Mouse (Mus musculus) splenic B cell, adult 2 months (primary cell): ENCODE results near the gene Mpo.

Experiments
- DNase-seq: peaks from one replicate; pipeline ENCODE4 v3.0.0-alpha.2; 2011; ENCODE audit warnings: low read depth, low spot score
- H3K27me3 ChIP-seq: 2 replicates; pipeline ENCODE4 v1.6.1; 2012; ENCODE audit warnings: mild to moderate bottlenecking, low read length, moderate library complexity, mixed read lengths; ENCODE audit not compliant: control insufficient read depth, poor library complexity, insufficient read depth, severe bottlenecking
- H3K36me3 ChIP-seq: 2 replicates; pipeline ENCODE4 v1.6.1; 2012; ENCODE audit warnings: mild to moderate bottlenecking, low read length, moderate library complexity, mixed read lengths; ENCODE audit not compliant: control insufficient read depth, poor library complexity, insufficient read depth, severe bottlenecking

Gene Mpo

DNA sequence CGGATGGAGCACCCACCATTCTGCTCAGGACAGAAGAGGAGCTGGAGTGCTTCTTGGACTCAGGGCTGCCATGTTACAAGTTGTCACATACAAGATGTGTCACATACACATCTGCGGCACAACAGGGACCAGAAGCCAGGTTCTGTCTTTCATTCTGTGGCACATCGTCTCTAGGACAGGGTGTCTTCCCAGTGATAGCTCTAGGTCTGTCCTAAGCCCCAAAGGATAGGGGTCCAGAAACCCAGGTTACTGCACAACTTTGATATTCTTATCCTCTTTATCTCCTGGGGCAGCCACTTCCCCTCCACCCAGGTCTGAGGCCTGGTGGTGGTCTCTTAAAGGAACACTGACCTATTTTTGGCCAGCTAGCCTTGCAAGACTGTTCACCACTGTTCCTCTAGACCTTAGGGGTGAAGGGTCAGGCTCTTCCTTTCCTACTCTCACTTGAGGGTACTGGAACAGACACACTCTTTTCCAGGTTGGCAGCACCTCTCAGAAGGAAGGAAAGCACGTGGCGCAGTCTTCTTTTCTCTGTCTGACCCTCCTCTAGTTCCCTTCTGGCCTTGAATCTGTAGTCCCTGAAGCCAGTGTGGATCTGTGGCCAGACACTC is 39.4 kb upstream of the Mpo start:
- DNase-seq: peak; percentile 40
- peaks cover 27% of the 10 kb centered on the region for H3K36me3 ChIP-seq
- no peaks in the 10 kb centered on the region for H3K27me3 ChIP-seq

DNA sequence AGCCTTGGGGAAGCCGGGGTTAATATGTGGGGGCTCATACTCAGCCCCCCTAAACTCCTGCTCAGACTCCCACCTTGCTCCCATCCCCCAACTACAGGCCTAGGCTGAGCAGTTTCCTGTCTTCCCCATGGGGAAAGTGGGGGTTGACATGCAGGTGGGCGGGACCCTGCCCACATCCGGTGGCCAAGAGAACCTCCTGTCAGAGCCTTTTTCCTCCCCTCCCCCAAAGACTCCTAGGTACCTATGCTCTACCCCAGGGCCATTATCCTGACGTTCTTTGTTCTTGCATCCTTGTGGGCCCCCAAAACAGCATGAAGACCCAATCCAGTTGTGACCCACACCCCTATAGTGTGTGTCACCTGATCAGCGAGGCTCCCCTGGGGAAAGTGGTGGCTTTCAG is 38.8 kb upstream of the Mpo start:
- peak; percentile 93 for DNase-seq
- H3K27me3 ChIP-seq: no peaks in the 10 kb centered on the region
- peaks cover 27% of the 10 kb centered on the region for H3K36me3 ChIP-seq

DNA sequence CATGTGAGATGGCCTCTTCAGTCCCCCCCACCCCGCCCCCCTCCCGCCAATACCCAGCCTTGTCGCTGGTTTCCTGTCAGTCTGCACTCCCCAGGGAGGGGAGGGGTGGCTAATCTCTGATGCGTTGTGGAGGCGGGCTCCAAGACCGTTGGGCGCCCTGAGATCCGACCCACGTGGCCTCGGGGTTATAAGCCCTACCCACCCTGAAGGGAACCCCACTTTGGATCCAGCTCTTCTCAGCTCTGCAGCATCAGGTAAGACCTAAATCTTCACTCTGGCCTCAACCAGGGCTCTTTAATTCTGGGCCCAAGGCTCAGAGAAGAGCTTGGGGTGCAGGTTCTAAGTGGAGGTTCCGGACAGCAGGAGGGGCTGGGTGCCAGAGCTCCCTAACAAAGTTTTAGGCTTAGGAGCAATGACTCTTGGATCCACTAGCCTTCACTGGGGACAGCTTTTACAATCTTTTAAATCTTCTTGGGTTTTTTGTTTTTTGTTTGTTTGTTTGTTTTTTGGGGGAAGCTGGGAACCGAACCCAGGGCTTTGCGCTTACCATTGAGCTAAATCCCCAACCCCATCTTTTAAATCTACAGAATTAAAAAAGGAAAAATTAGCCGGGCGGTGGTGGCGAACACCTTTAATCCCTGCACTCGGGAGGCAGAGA is 37.9 kb upstream of the Mpo start:
- Histone ChIP-seq H3K27me3 (no peaks in the 10 kb centered on the region), H3K36me3 (peaks cover 27% of the 10 kb centered on the region)
- DNase-seq: peak; percentile 100

DNA sequence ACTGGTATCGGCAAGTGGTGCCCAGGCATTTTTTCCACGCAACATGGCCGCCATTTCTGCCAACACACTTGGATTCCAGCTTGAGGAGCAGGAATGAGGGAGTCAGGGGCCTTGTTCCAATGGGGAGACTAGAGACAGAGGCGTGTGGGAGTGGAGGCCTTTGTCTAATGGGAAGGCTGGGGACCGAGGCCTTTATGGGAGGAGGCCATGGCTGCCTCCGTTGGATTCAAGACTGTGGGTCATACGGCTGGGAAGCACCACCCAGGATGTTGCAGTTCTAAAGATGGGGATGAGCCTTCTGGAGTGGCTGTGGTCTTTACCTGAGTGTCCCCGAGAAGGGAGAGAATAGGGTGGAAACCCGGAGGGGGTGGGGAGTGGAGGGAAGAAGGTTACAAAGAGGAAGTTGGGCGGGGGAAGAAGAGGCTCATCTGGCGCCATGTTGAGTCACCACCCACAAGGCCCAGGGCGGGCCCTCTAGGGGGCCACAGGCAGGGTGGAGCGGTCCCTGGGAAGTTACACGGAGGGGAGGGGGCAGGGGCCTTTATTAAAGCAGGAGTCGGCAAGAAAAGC is 37.0 kb upstream of the Mpo start:
- Histone ChIP-seq H3K36me3 (peaks cover 27% of the 10 kb centered on the region), H3K27me3 (no peaks in the 10 kb centered on the region)
- peak; percentile 84 for DNase-seq

DNA sequence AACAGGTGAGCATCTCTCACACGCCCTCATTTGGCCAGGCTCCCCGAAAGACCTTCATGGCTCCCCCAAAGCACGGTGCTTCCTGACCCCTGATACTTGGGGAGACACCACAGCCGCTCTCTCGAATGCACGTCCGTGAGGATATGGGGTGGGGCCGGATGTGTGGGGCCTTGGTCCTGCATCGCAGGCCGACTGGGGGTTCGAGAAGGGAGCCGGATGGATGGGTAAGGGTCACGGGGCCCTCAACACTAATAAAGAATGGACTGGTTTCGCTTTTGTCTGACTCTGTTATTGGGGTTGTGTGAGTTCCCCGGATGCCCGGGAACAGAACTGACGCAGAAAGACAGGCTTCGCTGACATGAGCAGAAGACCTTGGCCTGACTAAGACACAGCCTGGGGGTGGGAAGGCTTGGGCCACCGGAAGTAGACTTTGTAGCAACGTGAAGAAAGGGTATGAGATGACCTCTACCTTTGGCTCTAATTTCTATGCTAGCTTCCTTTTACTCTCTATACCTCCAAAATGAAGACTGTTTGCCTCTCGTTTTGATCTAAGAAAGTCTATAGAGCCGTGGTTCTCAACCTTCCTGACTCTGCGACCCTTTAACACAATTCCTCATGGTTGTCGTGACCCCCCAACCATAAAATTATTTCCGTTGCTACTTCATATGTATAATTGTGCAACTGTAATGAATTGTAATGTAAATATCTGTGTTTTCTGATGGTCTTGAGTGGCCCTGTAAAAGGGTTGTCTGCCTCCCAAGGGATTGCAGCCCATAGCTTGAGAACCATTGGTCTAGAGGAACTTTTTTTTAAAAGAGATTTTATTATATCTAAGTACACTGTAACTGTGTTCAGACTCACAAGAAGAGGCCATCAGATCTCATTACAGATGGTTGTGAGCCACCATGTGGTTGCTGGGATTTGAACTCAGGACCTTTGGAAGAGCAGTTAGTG is 36.1 kb upstream of the Mpo start:
- DNase-seq: peak; percentile 75

DNA sequence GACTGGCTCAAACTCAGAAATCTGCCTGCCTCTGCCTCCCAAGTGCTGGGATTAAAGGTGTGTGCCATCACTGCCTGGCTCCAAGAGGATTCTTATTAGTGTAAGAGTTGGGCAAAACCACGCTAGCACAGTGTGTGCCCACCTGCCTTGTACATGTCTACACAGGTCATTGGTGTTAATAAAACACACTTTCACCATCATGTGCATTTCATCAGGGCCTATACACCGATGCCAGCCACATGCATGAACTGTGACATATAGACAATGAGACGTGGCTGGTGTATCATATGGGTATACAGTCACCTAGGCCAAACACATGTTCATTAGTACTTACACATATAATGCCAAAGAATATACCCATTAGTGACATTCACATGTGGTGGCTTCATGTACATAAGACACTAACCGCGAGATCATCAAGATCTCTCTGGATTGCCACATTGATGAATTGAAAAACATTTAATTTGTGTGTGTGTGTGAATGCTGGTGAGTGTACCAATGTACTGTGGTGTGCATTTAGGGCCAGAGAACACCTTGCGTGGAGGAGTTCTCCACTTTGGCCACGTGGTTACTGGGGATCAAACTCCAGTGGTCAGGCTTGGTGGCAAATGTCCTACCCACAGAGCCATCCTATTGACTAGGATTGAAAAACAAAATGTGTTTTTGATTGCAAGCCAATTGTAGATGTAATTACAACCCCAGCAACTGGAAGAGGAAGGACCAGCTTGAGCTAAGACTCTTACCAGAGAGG is 35.0 kb upstream of the Mpo start:
- no peaks in the 10 kb centered on the region for H3K27me3 ChIP-seq
- DNase-seq: peak; percentile 66
- peaks cover 27% of the 10 kb centered on the region for H3K36me3 ChIP-seq

More for the DNA sequence above, 36.1 kb upstream of the Mpo start:
- Histone ChIP-seq H3K27me3 (no peaks in the 10 kb centered on the region), H3K36me3 (peaks cover 27% of the 10 kb centered on the region)

DNA sequence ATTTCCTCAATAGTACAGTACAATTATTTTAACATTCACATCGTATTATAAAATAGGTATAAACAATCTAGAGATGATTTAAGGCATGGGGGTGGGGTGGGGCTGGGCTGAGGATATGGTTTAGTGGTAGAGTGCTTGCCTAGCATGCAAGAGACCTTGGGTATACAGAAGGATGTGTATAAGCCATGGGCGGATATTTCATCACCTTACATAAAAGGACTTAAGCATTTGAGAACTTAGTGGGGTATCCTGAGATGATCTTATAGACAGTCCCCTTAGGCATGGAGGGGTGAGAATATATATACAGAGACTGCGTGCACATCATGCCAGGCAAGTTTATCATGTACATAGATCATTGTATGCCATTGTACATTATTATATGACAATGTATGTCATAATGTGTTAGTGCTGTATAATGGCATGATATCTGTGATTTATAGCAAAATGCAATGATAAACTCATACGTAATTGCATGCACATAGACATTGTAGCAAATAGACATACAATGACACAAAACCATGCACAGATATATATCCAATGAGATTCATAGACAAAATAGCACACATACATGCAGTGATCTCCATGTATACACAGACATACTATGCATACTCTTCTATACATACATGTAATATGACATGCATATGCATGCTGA is 34.3 kb upstream of the Mpo start:
- peaks cover 27% of the 10 kb centered on the region for H3K36me3 ChIP-seq
- no peaks in the 10 kb centered on the region for H3K27me3 ChIP-seq
- DNase-seq: peak; percentile 66

DNA sequence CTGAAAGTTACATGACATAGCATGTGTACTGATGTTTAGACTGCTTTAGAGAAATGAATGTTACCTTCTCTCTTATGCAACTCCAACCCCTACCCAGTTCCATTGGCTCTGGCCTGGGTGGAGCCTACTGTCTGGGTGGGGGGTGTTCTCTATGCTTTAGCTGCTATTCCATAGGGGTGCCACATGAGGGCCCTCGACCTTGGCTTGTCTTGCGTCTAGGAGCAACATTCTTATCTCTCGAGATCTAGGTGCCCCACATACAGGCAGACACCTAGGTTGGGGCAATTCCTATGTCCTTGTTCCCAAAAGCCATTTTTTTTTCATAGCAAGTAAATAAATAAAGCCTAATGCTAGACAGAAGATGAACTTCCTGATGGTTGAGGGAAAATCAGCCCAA is 33.8 kb upstream of the Mpo start:
- H3K27me3 ChIP-seq: no peaks in the 10 kb centered on the region; the same call in 1 of the 2 replicates
- H3K36me3 ChIP-seq: peaks cover 27% of the 10 kb centered on the region
- peak; percentile 86 for DNase-seq

DNA sequence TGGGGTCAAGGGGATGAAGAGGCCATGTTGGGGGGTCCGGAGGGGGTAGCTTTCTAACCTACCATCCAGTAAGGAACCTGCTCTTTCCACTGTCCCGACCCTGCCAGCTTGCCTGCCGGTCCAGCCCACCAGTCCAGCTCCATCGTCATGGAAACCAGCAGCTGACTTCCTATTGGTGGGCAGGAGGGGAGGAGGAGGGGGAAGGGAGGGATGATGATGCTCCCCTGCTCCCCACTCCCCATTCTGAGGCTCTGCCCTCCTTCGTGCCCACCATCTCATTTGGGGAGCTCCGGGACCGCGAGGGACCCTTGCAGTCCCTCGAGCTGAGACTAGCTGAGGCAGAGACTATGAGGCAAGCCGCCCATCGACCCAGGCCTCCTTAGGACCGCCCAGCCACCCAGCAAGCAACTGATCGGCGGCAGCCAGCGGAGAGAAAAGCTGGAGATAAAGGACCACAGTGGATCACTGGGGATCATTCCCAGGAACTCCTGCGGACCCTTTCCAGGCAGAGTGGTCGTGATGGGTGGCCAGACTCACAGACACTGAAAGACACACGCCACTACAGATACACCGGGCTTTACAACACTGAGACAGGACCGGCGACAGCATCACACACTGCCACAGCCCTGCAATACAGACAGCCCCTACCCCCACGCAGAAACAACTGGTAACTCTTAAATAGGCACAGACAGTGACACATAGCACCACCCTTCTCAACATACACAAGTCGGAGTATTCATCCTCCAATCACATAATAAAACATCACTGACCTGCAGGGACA is 32.9 kb upstream of the Mpo start, which contains the start of gene Tspoap1:
Gene Tspoap1 (plus strand): TSS at position 241 of the 781 bp plus-strand sequence.
- Histone ChIP-seq H3K36me3 (peaks cover 27% of the 10 kb centered on the region), H3K27me3 (no peaks in the 10 kb centered on the region; the same call in 1 of the 2 replicates)
- DNase-seq: peak; percentile 74

DNA sequence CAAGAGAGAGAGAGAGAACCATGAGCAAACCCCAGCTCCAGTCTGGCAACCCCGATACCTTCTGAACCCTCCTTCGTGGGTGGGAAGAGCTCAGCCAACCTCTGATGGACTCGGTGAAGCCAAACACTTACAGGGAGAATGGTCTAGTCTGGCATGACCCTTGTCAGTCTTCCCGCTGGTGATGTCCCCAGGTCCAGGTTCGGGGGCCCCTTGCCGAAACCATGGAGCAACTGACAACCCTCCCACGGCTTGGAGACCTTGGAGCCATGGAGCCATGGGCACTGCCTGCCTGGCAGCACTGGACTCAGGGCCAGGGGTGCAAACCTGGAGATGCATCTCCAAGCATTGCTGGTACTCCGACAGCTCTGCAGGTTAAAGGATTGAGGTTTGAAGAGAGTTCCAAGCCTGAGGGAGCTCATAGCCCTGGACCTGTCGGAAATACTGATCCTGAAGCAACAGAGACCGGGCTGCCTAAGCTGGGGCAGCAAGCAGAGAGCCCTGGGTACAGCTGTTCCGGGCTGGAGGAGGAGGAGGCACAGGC is 32.1 kb upstream of the Mpo start:
- no peaks in the 10 kb centered on the region; the same call in 1 of the 2 replicates for H3K27me3 ChIP-seq
- peak; percentile 46 for DNase-seq
- peaks cover 20% of the 10 kb centered on the region for H3K36me3 ChIP-seq

DNA sequence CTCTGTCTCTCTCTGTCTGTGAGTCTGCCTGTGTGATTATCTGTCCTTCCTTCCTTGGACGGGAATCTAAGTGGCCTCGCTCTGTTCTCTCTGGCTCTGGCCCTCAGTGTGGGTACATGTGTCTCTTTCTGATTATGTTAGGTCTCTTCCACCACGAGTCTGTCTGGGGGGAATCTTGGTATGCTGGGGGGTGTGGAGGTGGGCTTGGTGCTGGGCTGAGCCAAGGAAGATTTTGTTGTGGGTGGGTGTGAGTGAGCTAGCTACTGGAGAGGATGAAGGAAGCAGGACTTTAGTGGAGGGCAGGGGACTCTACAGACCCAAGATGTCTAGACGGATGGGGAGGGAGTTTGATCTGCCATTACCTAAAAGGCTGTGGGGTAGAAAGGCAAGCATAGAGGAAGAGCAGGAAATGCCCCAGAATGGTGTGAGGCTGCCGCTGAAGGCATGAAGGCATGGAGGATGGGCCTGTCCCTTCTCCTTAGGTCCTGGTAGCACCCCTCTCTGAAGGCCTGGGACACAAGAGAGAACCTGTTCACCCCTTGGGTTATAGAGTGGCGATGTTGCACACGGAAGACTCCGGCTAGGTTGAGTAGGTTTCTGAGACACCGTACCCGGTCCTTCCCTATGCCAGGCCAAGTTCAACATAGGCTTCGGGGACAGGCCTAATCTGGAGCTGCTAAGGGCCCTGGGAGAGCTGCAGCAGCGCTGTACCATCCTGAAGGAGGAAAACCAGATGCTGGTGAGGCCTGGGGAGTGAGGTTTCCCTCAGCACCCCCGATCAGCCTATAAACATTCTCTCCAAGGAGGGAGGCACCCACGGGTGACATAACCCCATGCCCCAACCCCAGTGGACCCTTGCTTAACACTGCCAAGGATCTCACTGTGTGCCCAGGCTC is 31.3 kb upstream of the Mpo start:
- H3K36me3 ChIP-seq: peaks cover 12% of the 10 kb centered on the region
- no peak for DNase-seq
- no peaks in the 10 kb centered on the region; the same call in 1 of the 2 replicates for H3K27me3 ChIP-seq

DNA sequence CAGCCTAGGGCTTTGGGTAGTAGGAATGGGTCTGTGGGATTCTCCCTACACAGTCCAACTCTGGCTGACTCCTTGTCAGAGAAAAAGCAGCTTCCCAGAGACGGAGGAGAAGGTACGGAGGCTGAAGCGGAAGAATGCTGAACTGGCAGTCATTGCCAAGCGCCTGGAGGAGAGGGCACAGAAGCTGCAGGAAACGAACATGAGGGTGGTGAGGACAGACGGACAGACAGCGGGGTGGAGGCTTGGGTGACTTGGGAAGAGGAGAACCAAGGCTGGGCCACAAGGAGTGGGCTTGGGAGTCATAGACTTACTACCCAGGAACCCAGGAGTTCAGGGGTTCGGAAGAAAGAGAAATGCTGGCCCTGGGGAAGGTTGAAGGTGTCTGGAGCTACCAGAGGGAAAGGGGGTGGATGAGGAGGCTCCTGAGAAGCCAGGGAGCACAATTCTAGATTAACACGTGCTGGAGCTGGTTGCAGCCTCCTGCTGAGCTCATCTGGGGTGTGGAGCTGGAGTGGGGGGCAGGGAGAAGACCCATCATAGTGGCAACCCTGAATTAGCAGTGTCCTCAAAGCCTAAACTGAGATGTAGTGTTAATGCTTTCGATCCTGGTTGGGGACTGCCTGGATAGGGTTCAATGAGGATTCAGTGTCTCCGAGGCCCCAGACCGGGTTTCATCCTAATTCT is 30.5 kb upstream of the Mpo start:
- DNase-seq: peak; percentile 35
- peaks cover 5% of the 10 kb centered on the region; the same call in 1 of the 2 replicates for H3K36me3 ChIP-seq
- no peaks in the 10 kb centered on the region; the same call in 1 of the 2 replicates for H3K27me3 ChIP-seq
